Mouse (Mus musculus) left cerebral cortex, postnatal 4 days (tissue): ENCODE results near the gene Aadat. TPM values are rescaled to one million over a fixed set of nuclear protein-coding genes. Genes with fewer than 3 reads are reported as not detected.
"Not testable (repeated sequence)": the region's sequence is repeated elsewhere in the genome, so short reads cannot be mapped to it uniquely, and the experiment has no call there.

Experiments
- DNase-seq: peaks from one replicate; pipeline ENCODE4 v3.0.0-alpha.2; 2022
- intact Hi-C: fragments of 180-260 bp; cut with DNase I; formaldehyde crosslinking; loops from one replicate; pipeline ENCODE4 v1.15.1; 2025
- total RNA-seq, 2 experiments: library from RNA; stranded (reverse); gene quantifications; 2 replicates each; pipeline ENCODE4 v1.2.3; 2021

Aadat gene
- 1 to 10 TPM; 1.2 to 1.8 TPM for total RNA-seq

DNA sequence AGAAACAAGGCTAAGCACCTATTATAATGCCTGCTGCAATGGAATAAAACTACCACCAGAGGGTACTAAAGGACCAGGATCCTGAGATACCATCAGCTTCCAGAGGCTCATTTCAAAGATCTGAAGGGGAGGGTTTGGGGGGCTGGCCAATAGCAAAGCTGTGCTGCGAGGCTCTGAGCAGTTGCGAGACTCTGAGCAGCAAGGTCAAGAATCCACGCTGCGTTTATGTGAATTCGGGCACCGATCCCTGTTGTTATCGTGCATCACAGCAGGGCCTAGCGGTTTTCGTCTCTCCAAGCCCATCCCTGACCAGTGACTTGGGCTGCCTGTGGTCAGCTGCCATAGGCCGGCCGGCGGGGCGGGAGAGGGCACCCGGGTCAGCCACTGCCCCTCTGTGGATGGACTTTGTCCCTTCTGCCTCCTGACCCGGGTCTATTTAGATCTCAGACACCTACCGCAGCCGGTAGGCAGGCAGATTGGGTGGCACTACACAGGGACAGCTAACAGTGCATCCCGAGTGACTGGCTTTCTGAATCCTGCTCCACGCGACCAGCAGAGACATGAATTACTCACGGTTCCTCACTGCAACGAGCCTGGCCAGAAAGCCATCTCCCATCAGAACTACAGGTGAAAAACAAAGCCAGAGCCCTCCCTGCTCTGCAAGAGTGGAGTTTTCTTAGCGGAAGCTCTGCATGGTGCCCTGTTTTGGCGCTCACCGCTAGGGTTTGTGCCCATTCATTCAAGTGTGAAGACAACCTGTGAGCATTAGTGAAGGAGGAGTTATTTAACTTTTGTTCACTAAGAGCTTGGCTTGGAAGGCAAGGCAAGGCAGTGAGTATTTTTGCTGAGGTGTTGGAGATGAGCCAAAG lies at the start of gene Aadat:
Gene Aadat (plus strand): TSS at position 280 of the 869 bp plus-strand sequence.
- intact Hi-C loops, result loop anchor here (5.0 to 10.0 kb wide), 2 partner anchors 359 to 1011 kb away; no protein-coding TSS in a partner anchor
- peak; percentile 74 for DNase-seq

DNA sequence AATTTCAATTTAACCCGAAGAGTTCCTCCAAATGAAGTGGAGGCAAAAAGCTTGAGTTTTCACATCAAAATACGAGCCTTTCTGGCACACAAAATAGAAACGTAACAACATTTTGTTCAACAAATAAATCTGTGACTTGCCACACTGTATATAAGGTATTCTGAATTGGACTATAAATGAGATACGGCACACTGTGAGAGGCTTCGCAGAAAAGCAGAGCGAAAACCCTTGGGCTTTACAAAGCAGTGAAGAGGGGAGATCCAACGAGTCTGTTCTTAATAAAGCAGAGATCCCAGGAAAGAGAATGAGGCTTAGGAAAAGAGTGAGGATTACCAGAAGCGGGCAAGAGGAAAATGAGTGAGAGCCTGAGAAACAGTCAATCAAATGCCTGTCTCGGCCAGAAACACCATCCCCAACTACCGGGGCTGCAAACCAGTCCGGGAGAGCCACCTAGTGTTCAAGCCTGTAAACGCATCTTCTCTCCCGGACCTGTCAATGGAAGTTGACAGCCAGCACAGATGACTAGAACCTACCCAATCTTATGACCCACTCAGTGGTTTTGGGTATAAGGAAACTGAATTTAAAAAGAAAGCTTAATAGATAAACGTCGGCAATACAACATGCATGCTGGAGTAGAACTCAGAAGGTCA lies 38.9 kb upstream of the Aadat start:
- peak; percentile 71 for DNase-seq
- intact Hi-C loops, result loop anchor here (2.0 kb wide), 1 partner anchor 52 kb away; no protein-coding TSS in a partner anchor

DNA sequence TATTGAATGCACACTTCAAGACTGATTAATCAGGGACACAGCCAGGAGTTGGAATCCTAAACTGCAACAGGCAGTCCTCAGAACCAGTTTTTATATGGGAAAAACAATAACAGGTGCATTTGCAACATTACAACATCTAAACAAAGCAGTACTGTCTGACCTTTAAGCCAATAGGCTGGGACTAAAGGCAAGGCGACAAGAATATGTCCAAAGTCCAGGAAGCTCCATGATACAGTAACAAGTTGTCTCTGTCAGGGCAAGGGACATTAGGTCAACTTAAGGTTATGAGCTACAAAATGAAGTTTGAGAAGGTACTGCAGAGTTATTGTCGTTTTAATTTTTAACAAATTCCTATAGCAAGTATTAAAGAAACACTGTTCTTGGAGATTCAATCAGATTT lies 15.6 kb upstream of the Aadat start:
- intact Hi-C loops, result no loop called here
- no peak for DNase-seq

DNA sequence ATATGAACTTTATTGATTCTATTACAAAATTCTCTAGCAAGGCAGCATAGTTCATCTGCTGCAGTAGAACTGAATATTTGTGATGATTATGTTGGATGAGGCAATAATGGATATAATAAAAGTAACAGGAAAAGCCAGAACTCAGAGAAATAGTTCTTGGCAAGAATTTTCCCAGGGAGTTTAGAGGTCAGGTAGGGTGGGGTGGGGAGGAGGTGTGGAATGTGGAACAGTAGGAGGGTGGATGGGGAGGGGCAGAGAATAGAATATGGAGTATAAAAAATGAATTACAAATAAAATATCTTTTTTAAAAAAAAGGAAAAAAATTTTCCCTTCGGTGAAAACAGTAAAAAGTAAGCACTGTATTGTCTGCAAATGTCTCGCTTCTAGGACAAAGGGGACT lies 13.9 kb upstream of the Aadat start:
- intact Hi-C loops, result no loop called here
- DNase-seq, result no peak

DNA sequence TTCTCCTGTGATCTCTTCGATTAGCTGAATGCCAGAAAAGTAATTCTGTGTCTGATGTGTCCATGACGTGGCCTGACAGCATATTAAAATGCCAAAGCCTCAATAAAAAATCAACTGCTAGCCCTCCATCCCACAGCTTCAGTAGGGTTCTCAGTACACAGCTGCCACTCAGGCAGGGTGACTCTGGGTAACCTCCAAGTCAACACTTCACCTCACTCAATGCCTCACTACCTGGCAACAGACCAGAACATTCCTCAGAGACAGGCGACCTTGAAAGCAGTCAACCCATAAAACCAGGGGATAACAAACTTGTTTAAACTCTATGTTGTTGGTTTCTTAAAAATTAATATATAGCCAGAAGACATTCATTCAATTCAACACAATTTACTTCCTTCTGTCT lies 13.3 kb upstream of the Aadat start:
- DNase-seq, result no peak
- intact Hi-C loops, result no loop called here

DNA sequence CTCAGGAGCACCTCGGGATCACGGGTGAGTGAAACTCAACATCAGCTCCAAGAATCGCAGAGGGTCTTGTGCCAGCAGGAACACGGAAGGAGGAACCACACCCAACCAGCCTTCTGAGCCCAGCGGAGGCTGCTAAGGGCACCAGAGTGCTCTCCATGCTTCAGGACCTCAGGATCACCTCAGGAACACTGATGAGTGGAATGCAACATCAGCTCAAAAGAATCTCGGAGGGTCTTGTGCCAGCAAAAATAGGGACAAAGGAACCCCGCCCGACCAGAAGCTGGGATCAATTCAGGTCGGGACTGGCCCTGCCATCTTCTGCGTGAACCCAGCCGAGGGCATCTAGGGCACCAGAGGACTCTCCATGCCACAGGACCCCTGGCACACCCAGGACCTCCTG lies 11.1 kb upstream of the Aadat start:
- no peak for DNase-seq
- intact Hi-C loops, result no loop called here

DNA sequence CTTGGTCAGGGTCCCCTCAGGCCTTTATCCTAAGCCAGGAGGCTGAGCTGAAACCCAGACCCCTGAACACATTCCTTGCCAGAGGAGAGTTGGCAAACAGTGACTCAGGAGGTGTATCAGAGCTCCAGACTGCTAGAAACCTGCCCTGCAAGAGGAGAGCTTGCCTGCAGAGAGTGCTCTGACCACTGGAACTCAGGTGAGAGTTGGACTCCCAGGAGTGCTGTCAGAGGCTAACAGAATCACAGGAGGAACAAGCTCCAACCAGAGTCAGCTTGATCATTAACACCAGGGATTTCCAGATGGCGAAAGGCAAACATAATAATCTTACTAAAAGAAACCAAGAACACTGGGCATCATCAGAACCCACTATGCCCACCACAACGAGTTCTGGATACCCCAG lies 10.7 kb upstream of the Aadat start:
- intact Hi-C loops, DNase-seq: not testable (repeated sequence)

DNA sequence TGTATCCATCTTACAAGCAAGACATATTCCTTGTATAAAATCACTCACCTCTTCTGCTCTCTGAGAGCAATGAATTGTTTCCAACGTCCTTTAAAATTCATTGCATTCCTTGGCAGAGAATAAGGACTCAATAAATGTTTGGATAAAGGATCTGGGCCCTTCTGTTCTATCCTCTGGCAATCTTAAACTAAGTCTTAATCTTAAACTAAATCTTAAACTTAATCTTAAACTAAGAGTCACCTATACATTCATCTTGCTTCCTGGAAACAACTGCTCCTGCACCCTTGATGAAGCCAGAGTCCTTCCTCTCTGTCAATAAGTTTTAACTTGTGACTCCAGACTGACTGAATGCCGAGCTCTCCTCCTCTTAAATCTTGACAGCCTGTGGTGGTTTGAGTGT lies 2.6 kb upstream of the Aadat start, which contains the start of gene Gm10283:
Gene Gm10283 (minus strand): TSS at position 101 of the 400 bp plus-strand sequence.
- no peak for DNase-seq
- intact Hi-C loops, result loop anchor here (10.0 kb wide), 1 partner anchor 362 kb away; no protein-coding TSS in a partner anchor

DNA sequence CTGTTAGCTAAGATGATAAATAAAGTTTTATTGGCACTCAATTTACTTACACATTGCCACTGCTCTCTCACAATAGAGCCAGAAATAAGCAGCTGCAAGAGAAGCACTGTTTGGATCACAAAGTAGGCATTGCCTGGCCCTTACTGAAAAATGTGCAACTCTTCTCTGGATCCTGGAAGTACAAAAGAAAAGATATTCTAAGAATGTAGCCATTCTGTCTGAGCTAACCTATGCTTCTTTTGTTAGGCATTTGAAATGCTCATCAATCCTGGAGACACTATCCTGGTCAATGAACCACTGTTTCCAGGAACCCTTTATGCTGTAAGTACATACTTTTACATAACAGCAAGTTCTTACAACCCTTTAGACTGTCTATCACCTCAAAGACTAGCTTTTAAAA lies 12.6 kb downstream of the Aadat start:
- no peak for DNase-seq
- intact Hi-C loops, result no loop called here

DNA sequence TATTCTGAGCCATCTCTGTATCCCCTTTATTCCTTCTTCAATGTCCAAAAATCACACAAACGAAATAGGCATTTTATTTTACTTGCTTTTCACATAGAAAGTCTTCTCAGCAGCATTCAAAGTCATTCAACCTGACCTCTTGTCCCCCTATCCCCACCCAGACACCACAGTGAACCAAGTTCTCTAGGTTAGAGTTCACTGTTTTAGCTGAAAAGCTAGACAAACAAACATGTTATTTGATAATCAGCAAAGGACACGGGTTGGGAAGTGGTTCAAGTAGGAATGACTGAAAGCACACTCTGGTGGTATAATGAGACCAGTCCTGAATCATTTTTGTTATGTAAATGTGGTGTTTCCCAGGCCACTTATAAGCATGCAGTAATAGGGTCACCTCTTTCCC lies 29.2 kb downstream of the Aadat start:
- intact Hi-C loops, result no loop called here
- no peak for DNase-seq

DNA sequence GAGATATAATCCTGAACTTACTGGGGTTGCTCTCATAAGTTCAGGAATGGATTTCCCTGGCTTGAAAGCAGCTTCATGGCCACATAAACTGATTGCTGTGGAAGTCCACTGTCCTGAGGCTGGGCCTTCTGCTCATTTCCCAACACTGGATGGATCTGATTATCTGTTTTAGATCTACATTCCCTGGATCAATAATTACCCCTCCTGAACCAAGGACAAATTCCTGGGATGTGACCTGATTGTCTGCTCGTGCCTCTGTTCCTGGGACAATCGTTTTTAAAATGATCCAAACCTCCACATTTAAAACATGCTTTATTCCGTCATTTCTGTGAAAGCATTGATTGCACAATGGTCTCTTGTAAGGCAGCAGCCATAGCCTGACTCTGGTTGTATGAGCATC lies 61.1 kb downstream of the Aadat start:
- intact Hi-C loops, result no loop called here
- no peak for DNase-seq

DNA sequence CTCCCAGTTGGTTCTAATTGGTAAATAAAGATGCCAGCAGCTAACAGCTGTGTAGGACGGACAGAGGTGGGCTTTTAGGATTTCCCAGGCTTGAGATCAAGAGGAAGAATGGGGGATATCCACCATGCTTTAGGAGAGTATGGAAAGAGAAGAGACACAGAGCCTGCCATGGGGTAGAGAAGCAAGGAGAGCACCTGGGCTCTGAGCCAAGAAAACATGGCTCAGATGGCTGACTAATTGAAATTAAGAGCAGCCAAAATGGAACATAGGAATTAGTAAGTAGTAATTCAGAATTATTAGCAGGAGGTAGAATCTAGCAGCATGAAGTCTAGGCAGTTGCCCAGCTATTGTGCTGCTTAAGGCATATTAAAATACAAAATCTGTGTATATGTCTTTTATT lies 71.5 kb downstream of the Aadat start:
- peak; percentile 73 for DNase-seq
- intact Hi-C loops, result no loop called here

DNA sequence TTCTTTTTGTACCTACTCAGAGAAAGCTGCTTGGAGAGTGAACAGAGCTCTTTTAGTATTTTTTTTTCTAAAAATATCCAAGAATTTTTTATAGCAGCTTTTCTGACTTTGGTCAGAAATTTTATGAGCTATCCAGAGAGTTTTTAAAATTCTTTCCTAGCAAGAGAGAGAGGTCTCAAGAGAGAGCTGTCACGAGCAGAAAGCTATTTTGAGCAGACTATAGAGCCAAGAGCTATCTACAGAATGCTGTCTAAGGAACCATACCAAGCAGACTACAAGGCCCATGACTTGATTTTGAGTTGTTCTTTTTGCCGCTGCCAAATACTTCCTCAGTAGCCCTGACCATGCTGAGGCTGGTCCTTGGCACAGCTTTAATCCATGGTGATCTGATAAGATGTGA lies 77.6 kb downstream of the Aadat start:
- DNase-seq, result no peak
- intact Hi-C loops, result no loop called here

DNA sequence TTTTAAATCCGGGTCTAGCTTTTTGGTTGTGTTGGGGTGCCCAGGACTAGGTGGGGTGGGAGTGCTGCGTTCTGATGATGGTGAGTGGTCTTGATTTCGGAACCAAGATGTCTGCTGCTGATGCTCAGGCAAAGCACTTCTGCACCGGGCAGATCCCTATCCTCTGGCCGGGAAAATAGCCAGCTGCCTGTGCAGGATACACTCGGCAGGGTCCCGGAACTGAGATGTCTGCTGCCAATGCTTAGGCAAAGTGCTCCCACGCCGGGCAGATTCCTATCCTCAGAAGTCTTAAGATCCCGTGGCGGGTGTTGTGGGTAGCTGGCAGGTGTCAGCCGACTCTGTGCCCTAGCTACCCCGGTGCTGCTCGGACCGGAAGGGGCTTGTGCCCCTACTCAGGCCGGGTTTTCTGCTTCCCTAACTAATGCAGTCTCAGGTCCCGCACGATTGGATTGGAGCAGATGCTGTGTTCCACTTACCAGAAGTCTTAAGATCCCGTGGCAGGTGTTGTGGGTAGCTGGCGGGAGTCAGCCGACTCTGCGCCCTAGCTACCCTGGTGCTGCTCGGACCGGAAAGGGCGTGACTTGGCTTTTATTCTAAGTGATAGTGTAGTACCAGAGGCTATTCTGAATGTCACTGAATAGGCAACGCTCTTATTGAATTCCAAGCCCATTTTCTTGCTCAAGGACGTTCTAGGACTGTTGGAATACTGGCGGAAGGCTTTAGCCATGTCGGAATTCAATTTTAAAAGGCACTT lies 85.8 kb downstream of the Aadat start:
- DNase-seq, intact Hi-C loops: not testable (repeated sequence)

DNA sequence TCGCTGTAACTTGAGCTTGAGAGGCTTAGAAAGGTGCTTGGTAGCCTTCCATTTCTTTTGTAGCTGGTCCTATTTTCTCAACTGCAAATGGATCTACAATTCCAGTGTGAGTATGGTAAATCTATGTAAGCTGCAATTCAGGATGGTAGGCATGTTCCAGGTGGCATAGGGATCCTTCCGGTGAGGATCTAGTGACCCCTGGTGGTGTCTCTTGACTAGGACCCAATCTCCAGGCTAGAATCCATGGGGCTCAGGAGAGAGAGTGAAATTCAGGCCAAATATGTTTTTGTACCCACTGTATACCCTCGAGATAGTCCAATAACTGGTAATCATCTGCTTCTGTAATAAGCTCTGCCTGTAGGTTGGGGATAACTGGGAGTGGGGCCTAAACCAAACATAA lies 89.0 kb downstream of the Aadat start:
- intact Hi-C loops, result no loop called here
- DNase-seq, result peak; percentile 22

Other genes starting within 250 kb of the Aadat start
- gene Gm10283, start 2.7 kb upstream of the Aadat start, total RNA-seq, result not detected
- gene Mfap3l, start 126.9 kb downstream of the Aadat start, total RNA-seq, result 10 to 100 TPM; 25.4 to 25.9 TPM